Mouse (Mus musculus) lung, postnatal 0 days (tissue): ENCODE results near the gene Cdc42ep5. TPM values are rescaled to one million over a fixed set of nuclear protein-coding genes. Genes with fewer than 3 reads are reported as not detected.
A peak's percentile ranks its signal among the peaks of the same experiment; 100 is the strongest.

Source experiments
- ATAC-seq: fragments of 200-750 bp; cut with Nextera tagmentation; 2 replicates; pipeline ENCODE4 v1.8.0; 2017; ENCODE audit warnings: moderate library complexity
- DNase-seq: peaks from one replicate; pipeline ENCODE4 v3.0.0-alpha.2; 2016; ENCODE audit warnings: low spot score
- H3K27ac ChIP-seq: fragments of 300-500 bp; sonication (generic); 2 replicates; pipeline ENCODE4 v1.5.1; 2014; ENCODE audit warnings: antibody characterized with exemption, mild to moderate bottlenecking, low read length, mixed read lengths
- H3K27me3 ChIP-seq: fragments of 300-500 bp; sonication (generic); replicated peaks from 2 replicates; pipeline ENCODE4 v1.6.1; 2014; ENCODE audit warnings: low read length, mixed read lengths; ENCODE audit not compliant: insufficient read depth
- H3K36me3 ChIP-seq: fragments of 300-500 bp; sonication (generic); 2 replicates; pipeline ENCODE4 v1.6.1; 2014; ENCODE audit warnings: low read length, mixed read lengths; ENCODE audit not compliant: insufficient read depth
- H3K4me1 ChIP-seq: fragments of 300-500 bp; sonication (generic); 2 replicates; pipeline ENCODE4 v1.6.1; 2014; ENCODE audit warnings: antibody characterized with exemption, low read depth, low read length, mixed read lengths; ENCODE audit not compliant: insufficient read depth
- H3K4me2 ChIP-seq: fragments of 300-500 bp; sonication (generic); replicated peaks from 2 replicates; pipeline ENCODE4 v1.6.1; 2014; ENCODE audit warnings: low read depth, mild to moderate bottlenecking, low read length, moderate library complexity, mixed read lengths
- H3K4me3 ChIP-seq: fragments of 300-500 bp; sonication (generic); 2 replicates; pipeline ENCODE4 v1.5.1; 2014; ENCODE audit warnings: low read depth, low read length
- H3K9ac ChIP-seq: fragments of 300-500 bp; sonication (generic); replicated peaks from 2 replicates; pipeline ENCODE4 v1.6.1; 2014; ENCODE audit warnings: low read depth, mild to moderate bottlenecking
- H3K9me3 ChIP-seq: fragments of 300-500 bp; sonication (generic); 2 replicates; pipeline ENCODE4 v1.6.1; 2016; ENCODE audit warnings: low read length, mixed read lengths
- CTCF ChIP-seq: IDR thresholded peaks from 2 replicates; pipeline ENCODE4 v1.5.1; 2016; ENCODE audit warnings: antibody characterized with exemption, mild to moderate bottlenecking
- EP300 ChIP-seq: IDR thresholded peaks from 2 replicates; pipeline ENCODE4 v1.6.1; 2016; ENCODE audit warnings: antibody characterized with exemption, mild to moderate bottlenecking, control low read depth
- WGBS: fragments of 180-500 bp; shearing (Covaris S2); extraction: QIAGEN DNeasy Blood & Tissue Kit; methylation state at CpG from one replicate; pipeline ENCODE4 v1.1.7; 2014; 5-methylcytosine and 5-hydroxymethylcytosine counted together
- polyA plus RNA-seq: library from polyadenylated mRNA; unstranded; fragments of >200 nt; fragmentation: Nextera tagmentation; extraction: Ambion mirVana; gene quantifications from 2 replicates; pipeline ENCODE4 v1.2.1, GENCODE M21; 2015

Cdc42ep5 gene
- polyA plus RNA-seq, 1 experiment from 2014 or later: 46.7 TPM

DNA sequence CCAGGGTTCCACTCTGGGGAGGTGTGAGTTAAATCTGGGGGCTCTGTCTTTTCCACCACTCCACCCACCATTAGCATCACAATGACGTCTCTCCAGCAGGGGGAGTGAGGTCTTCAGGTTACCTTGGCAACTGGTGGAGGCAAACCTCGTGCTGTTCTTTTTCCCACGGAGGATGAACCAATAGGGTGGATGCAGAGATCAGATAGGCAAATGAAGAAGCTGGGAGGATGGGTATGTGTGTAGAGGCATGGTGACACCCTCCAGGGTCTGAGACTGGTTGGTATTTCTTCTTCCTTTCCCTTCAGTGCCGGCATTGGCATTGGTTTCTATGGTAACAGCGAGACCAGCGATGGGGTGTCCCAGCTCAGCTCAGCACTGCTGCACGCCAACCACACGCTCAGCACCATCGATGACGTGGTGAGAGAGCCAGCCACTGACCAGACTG lies 40.3 kb downstream of the Cdc42ep5 start:
- TF ChIP-seq EP300: no peak
- peak; percentile 43 for TF ChIP-seq CTCF
- WGBS: 8% methylated on average over 10 of the region's 10 CpGs
- peak; percentile 62 for DNase-seq

DNA sequence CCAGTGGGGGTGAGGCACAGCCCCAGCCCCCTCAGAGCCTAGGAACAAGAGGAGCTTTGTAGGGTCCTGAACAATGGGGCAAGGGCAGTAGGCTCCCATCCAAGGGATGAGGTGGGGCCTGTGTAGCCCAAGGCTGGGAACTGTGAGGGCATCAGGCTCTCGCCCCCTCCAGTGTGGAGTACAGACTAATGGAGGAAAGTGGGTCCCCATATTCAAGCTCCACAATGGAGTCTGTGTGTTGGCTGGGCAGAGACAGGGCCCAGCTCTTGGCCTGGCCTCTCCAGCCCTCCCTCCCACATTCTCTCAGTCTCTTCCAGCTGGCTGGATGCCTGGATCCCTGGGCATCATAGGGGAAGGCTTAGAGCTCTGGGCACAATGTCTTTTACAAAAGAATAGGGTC lies 40.9 kb downstream of the Cdc42ep5 start:
- Histone ChIP-seq H3K4me2 (no peak overlapping the region), H3K36me3 (no peaks in the 10 kb centered on the region), H3K9ac (no peak overlapping the region), H3K9me3 (no peaks in the 10 kb centered on the region), H3K27ac (no peak overlapping the region), H3K4me3 (no peak overlapping the region), H3K27me3 (peaks cover 11% of the 10 kb centered on the region; the same call in 1 of the 2 replicates), H3K4me1 (no peaks in the 10 kb centered on the region)
- TF ChIP-seq CTCF: no peak
- TF ChIP-seq EP300: no peak
- whole genome bisulfite sequencing: 85% methylated on average over 1 of the region's 1 CpGs
- DNase-seq (no peak), ATAC-seq (no peak)

More for the DNA sequence above, 40.3 kb downstream of the Cdc42ep5 start:
- H3K9ac ChIP-seq: no peak overlapping the region
- peaks cover 6% of the 10 kb centered on the region; the same call in 1 of the 2 replicates for H3K27me3 ChIP-seq
- H3K9me3 ChIP-seq: no peaks in the 10 kb centered on the region
- peak; percentile 44 for ATAC-seq
- no peak overlapping the region for H3K27ac ChIP-seq
- no peak overlapping the region for H3K4me2 ChIP-seq
- H3K36me3 ChIP-seq: no peaks in the 10 kb centered on the region
- no peaks in the 10 kb centered on the region for H3K4me1 ChIP-seq
- H3K4me3 ChIP-seq: no peak overlapping the region

DNA sequence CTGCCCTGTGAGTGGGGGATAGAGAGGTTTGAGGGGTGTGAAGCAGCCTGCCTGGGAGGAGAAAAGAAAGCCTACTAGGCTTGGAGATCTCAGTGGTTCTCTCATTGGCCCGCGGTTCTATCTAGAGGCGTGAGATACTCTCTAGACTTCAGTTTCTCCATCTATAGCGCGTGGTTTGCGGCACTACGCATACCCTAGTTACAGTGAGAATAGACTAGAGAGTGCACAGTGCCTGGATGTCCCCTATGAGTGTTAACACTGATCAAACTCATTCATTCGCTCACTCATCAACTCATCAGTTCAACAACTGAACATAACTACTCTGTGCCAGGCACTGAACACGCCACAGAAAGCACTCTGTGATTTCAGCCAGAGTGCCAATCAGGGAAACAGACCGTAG lies 41.9 kb downstream of the Cdc42ep5 start:
- TF ChIP-seq EP300 (no peak), CTCF (no peak)
- no peak overlapping the region for H3K27ac ChIP-seq
- no peak overlapping the region for H3K4me2 ChIP-seq
- no peak overlapping the region for H3K9ac ChIP-seq
- no peaks in the 10 kb centered on the region for H3K4me1 ChIP-seq
- 84% methylated on average over 10 of the region's 10 CpGs for WGBS
- DNase-seq (no peak), ATAC-seq (no peak)
- peaks cover 11% of the 10 kb centered on the region; the same call in 1 of the 2 replicates for H3K27me3 ChIP-seq
- no peak overlapping the region for H3K4me3 ChIP-seq
- H3K36me3 ChIP-seq: no peaks in the 10 kb centered on the region
- H3K9me3 ChIP-seq: no peaks in the 10 kb centered on the region

DNA sequence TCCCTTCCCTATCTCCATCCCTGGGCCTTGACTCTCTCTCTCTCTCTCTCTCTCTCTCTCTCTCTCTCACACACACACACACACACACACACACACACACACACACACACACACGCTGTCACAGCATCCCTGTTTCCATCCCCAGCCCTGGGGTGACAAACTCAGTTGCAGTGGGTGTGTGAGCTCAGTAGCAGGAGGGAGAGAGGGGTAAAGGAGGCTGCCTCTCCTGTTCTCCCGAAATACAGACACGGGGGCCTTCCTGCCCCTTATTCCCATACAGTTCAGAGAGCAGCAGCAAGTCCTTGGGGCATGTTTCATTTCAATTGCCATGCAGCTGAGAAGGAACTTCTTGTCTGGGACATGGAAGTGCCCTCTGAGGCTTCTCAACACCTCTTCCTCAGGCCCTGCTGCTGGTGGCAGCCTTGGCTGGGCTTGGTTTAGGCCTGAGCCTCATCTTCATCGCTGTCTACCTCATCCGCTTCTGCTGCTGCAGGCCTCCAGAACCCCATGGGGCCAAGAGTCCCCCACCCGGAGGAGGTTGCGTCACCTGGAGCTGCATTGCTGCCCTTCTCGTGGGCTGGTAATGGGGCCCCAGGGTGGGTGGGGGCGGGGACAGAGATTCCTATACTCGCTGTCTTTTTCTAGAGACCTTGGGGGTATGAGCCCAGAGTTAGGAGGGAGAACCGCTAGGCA lies 42.4 kb downstream of the Cdc42ep5 start:
- no peak overlapping the region for H3K4me2 ChIP-seq
- H3K27me3 ChIP-seq: peaks cover 11% of the 10 kb centered on the region; the same call in 1 of the 2 replicates
- no peaks in the 10 kb centered on the region for H3K9me3 ChIP-seq
- no peak overlapping the region for H3K27ac ChIP-seq
- H3K36me3 ChIP-seq: no peaks in the 10 kb centered on the region
- TF ChIP-seq CTCF (no peak), EP300 (no peak)
- H3K4me1 ChIP-seq: no peaks in the 10 kb centered on the region
- H3K4me3 ChIP-seq: no peak overlapping the region
- no peak for DNase-seq
- 51% methylated on average over 11 of the region's 11 CpGs for WGBS
- no peak overlapping the region for H3K9ac ChIP-seq
- no peak for ATAC-seq

DNA sequence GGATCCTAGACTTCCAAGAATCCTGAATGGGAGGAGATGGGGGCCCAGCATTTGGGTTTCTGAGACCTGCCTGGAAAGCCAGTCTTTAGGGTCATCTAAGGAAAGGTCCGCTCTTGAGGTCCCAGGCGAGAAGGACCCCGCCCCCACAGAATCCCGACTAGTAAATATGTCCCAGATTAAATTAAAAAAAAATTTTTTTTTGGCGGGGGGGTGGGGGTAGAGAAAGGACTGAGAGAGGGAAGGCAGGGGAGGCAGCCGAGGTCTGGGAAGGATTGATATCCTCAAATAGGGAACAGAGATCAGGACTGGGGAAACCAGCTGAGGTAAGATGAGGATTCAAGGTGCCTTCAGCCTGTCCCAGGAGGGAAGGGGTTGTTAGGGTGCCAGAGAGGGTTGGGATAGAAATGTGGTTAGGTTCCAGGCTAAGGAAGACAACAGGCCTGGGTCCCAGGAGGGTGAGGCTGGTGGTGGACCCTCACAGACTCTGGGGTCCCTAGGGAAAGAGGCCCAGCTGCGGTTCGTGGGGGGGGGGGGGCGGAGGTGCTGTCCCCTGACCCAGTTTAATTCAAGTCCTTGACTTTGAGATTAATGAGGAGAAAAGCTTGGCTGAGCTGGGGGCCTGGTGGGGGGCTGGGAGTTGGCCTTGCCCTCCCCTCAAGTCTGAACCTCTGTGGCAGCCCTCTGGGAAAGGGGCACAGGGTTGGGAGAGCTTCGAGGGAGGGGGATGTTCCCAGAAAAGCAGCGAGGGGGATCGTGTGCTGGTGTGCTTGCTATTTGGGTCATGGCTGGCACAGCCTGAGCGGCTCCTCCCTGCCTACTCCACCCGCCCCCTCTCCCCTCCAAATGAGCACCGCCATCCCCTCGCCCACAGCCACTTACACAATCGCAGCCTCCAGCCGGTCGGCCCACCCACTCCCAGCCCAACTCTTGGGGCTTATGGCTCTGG lies 44.4 kb downstream of the Cdc42ep5 start:
- H3K4me2 ChIP-seq: no peak overlapping the region; the same call in 1 of the 2 replicates
- TF ChIP-seq EP300: no peak
- H3K36me3 ChIP-seq: no peaks in the 10 kb centered on the region
- 18% methylated on average over 14 of the region's 19 CpGs for WGBS
- DNase-seq (no peak), ATAC-seq (no peak)
- no peak overlapping the region for H3K27ac ChIP-seq
- no peaks in the 10 kb centered on the region for H3K9me3 ChIP-seq
- 0 out of 2 replicates have a peak overlapping the region, but pooled peaks have one; percentile 24 for H3K4me3 ChIP-seq
- H3K9ac ChIP-seq: no peak overlapping the region
- no peaks in the 10 kb centered on the region for H3K4me1 ChIP-seq
- H3K27me3 ChIP-seq: peaks cover 11% of the 10 kb centered on the region; the same call in 1 of the 2 replicates

DNA sequence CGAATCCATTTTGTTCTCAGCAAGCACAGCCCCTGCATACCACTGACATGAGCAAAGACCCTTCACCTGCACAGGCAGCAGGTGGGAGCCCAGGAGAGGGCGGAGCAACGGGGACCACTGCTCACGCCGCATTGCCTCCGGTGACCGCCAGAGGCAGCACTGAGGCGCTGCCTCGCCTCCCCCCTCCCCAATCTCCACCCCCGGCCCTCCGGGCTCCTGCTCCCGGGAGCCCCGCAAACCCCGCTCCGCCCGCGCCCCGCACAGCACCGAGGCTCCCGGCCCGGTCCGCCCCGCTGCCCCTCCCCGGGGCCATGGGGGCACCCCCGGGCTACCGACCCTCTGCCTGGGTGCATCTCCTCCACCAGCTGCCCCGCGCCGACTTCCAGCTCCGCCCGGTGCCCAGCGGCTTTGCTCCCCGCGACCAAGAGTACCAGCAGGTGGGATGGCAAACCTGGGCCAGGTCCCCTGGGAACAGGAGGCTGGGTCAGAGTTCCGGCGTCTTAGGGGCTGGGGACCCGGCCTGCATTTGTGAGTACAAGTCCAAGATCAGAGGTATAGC lies 45.2 kb downstream of the Cdc42ep5 start, which contains the start of gene Ttyh1:
TSS of gene Ttyh1 (plus strand) at position 65 of the 559 bp plus-strand sequence.
- Histone ChIP-seq H3K9me3 (no peaks in the 10 kb centered on the region), H3K4me3 (peak within 1 kb of the TSS; percentile 24), H3K9ac (no peak within 1 kb of the TSS), H3K27ac (no peak within 1 kb of the TSS), H3K4me2 (peak within 1 kb of the TSS; percentile 63), H3K27me3 (peaks cover 11% of the 10 kb centered on the region; the same call in 1 of the 2 replicates), H3K36me3 (no peaks in the 10 kb centered on the region), H3K4me1 (no peaks in the 10 kb centered on the region)
- no peak for DNase-seq
- ATAC-seq: 0 out of 2 replicates have a peak, but pooled peaks have one; percentile 28
- peak; percentile 70 for TF ChIP-seq CTCF
- TF ChIP-seq EP300: no peak
- WGBS: under 1% methylated on average over 36 of the region's 37 CpGs
